ENCODE assay signal across 11 mouse cellular contexts in genomic region chr5:90029751-90030150, GRCm38 (mm10).
DNase-seq lines count a peak whose midpoint lies in the region; ATAC-seq lines count a peak whose summit lies in the region.
"Had no signal": no experiment of that assay in that cellular context is flagged by ENCODE, and none has a peak within 500 bp of the region (broad histone marks: within the 10 kb centered on the region; RNA-seq: fewer than 3 reads in every experiment).

No protein-coding gene starts in this region.

- no peaks in the 10 kb centered on the region for H3K4me1 ChIP-seq in neural tube, embryonic 15.5 days
- peaks cover 4% of the 10 kb centered on the region; the same call in 1 of the 2 replicates for H3K4me1 ChIP-seq in forebrain, embryonic 15.5 days
- H3K4me1 ChIP-seq: liver, embryonic 13.5 days; midbrain, embryonic 12.5 days had no signal

- intact Hi-C loops in heart, postnatal 25 days (cut with DNase I) = no loop called here

- H3K27me3 ChIP-seq in neural tube, embryonic 15.5 days (replicated peaks) = no peaks in the 10 kb centered on the region
- H3K27me3 ChIP-seq in forebrain, embryonic 15.5 days = no peaks in the 10 kb centered on the region
- H3K27me3 ChIP-seq: liver, embryonic 13.5 days; midbrain, embryonic 12.5 days had no signal

- H3K9ac ChIP-seq in neural tube, embryonic 15.5 days (replicated peaks) = no peak overlapping the region
- H3K9ac ChIP-seq in forebrain, embryonic 15.5 days (replicated peaks) = no peak overlapping the region
- H3K9ac ChIP-seq: liver, embryonic 13.5 days; midbrain, embryonic 12.5 days had no signal

- no peaks in the 10 kb centered on the region for H3K36me3 ChIP-seq in neural tube, embryonic 15.5 days
- H3K36me3 ChIP-seq in forebrain, embryonic 15.5 days = no peaks in the 10 kb centered on the region
- H3K36me3 ChIP-seq: G1E; liver, embryonic 13.5 days; midbrain, embryonic 12.5 days had no signal

- H3K4me3 ChIP-seq in neural tube, embryonic 15.5 days (replicated peaks) = no peak overlapping the region
- no peak overlapping the region for H3K4me3 ChIP-seq in forebrain, embryonic 15.5 days
- H3K4me3 ChIP-seq: liver, embryonic 13.5 days; midbrain, embryonic 12.5 days had no signal

- 71% methylated on average over 6 of the region's 6 CpGs for WGBS in neural tube, embryonic 15.5 days
- 69% methylated on average over 6 of the region's 6 CpGs for WGBS in forebrain, embryonic 15.5 days

- ATAC-seq in neural tube, embryonic 15.5 days (ENCODE audit: low FRiP score) = no peak
- ATAC-seq in forebrain, embryonic 15.5 days (replicated peaks) = no peak

- H3K27ac ChIP-seq in neural tube, embryonic 15.5 days (replicated peaks) = no peak overlapping the region
- no peak overlapping the region for H3K27ac ChIP-seq in forebrain, embryonic 15.5 days (replicated peaks)
- H3K27ac ChIP-seq: liver, embryonic 13.5 days; midbrain, embryonic 12.5 days had no signal

- no peak overlapping the region for H3K4me2 ChIP-seq in neural tube, embryonic 15.5 days
- H3K4me2 ChIP-seq in forebrain, embryonic 15.5 days (replicated peaks) = no peak overlapping the region
- H3K4me2 ChIP-seq: liver, embryonic 13.5 days; midbrain, embryonic 12.5 days had no signal

- no peaks in the 10 kb centered on the region for H3K9me3 ChIP-seq in neural tube, embryonic 15.5 days (replicated peaks)
- H3K9me3 ChIP-seq in forebrain, embryonic 15.5 days = no peaks in the 10 kb centered on the region
- H3K9me3 ChIP-seq: liver, embryonic 13.5 days; midbrain, embryonic 12.5 days had no signal

- peak; percentile 77 to 89 for DNase-seq in adrenal gland, adult (ENCODE audit: inconsistent age in 2 of 2, low spot score in 1 of 2)
- DNase-seq in adrenal gland, postnatal 4 days (ENCODE audit: low spot score in 2 of 2) = no peak
- DNase-seq in neural tube, embryonic 10.5 days (ENCODE audit: extremely low spot score, low spot score) = peak; percentile 13
- peak; percentile 9 for DNase-seq in heart, postnatal 25 days (ENCODE audit: low spot score)
- DNase-seq in lung, postnatal 36 days = peak; percentile 71
- no peak for DNase-seq in B cell, adult 2 months
- DNase-seq: liver, embryonic 13.5 days had no signal

Comparison
In these comparisons a context has a peak if more than half of its experiments do, and no peak if none do; other contexts are left out.
1. DNase-seq: peak in adrenal gland, adult (2 of 2), neural tube, embryonic 10.5 days (single experiment), heart, postnatal 25 days (single experiment) and lung, postnatal 36 days (single experiment); none in adrenal gland, postnatal 4 days (0 of 2) and B cell, adult 2 months (0 of 2).